ENCODE assay signal across 24 mouse cellular contexts in genomic region chr11:118851391-118851790, GRCm38 (mm10).
A peak's percentile ranks its signal among the peaks of the same experiment; 100 is the strongest.
DNase-seq lines count a peak whose midpoint lies in the region; TF ChIP-seq lines count a peak whose summit lies in the region.
"Had no signal": no experiment of that assay in that cellular context is flagged by ENCODE, and none has a peak within 500 bp of the region (broad histone marks: within the 10 kb centered on the region; RNA-seq: fewer than 3 reads in every experiment).

No protein-coding gene starts in this region.

- WGBS in cerebellum, adult 2 months, result 13% methylated on average over 6 of the region's 6 CpGs

- H3K4me3 ChIP-seq in layer of hippocampus, adult 2 months, result no peak overlapping the region
- no peak overlapping the region for H3K4me3 ChIP-seq in cerebellum, adult 2 months (replicated peaks; ENCODE audit: insufficient read depth, low read depth, low read length)
- no peak overlapping the region for H3K4me3 ChIP-seq in cortical plate, adult 2 months (ENCODE audit: insufficient read depth, low read length)
- H3K4me3 ChIP-seq: embryonic facial prominence, embryonic 12.5 days; heart, embryonic 12.5 days; hindbrain, embryonic 10.5 days; intestine, embryonic 15.5 days; liver, embryonic 13.5 days; midbrain, embryonic 12.5 days had no signal

- no peak for DNase-seq in layer of hippocampus, adult 2 months (ENCODE audit: low spot score in 2 of 2)
- no peak for DNase-seq in layer of hippocampus, adult 9-10 months (ENCODE audit: low spot score)
- peak; percentile 9 for DNase-seq in 3T3-L1 (ENCODE audit: low read depth, low spot score)
- peak; percentile 79 to 91 for DNase-seq in cerebellum, adult 2 months
- DNase-seq in T-cell, adult 2 months (ENCODE audit: low spot score), result no peak
- DNase-seq in frontal cortex, postnatal 10 days (ENCODE audit: low spot score in 2 of 2), result no peak
- DNase-seq: adrenal gland, adult 8-10 months; gastrocnemius, postnatal 10 days; heart, postnatal 10 days; kidney, adult 8-10 months; kidney, postnatal 10 days; liver, embryonic 13.5 days; lung, adult 2 months; lung, postnatal 14 days; retina, postnatal 1 day; right cerebral cortex, postnatal 25 days; spleen, adult 18-20 months; thymus, postnatal 14 days had no signal

- H3K27ac ChIP-seq in layer of hippocampus, adult 2 months, result peak overlapping the region; percentile 68
- peak overlapping the region; percentile 95 for H3K27ac ChIP-seq in cerebellum, adult 2 months (ENCODE audit: insufficient read depth, low read length)
- H3K27ac ChIP-seq in cortical plate, adult 2 months (ENCODE audit: insufficient read depth, low read length), result peak overlapping the region; percentile 36; the same call in 1 of the 2 replicates
- H3K27ac ChIP-seq: embryonic facial prominence, embryonic 12.5 days; hindbrain, embryonic 10.5 days; intestine, embryonic 15.5 days; liver, embryonic 13.5 days; midbrain, embryonic 12.5 days had no signal

- no peak for TF ChIP-seq POLR2A in cerebellum, adult 2 months (IDR thresholded peaks at IDR 0.05; ENCODE audit: borderline replicate concordance, insufficient read depth, low read length)
- TF ChIP-seq POLR2A in cortical plate, adult 2 months (IDR thresholded peaks at IDR 0.05; ENCODE audit: extremely low read depth, insufficient read depth, low read length), result no peak

- H3K4me1 ChIP-seq in cerebellum, adult 2 months (ENCODE audit: control insufficient read depth, insufficient read depth, low read length), result peaks cover 86% of the 10 kb centered on the region
- peaks cover 27% of the 10 kb centered on the region for H3K4me1 ChIP-seq in cortical plate, adult 2 months (ENCODE audit: control insufficient read depth, insufficient read depth, low read length)
- H3K4me1 ChIP-seq: embryonic facial prominence, embryonic 12.5 days; heart, embryonic 12.5 days; intestine, embryonic 15.5 days; liver, embryonic 13.5 days had no signal

- no peak for TF ChIP-seq CTCF in layer of hippocampus, adult 2 months (conservative IDR thresholded peaks at IDR 0.05)
- TF ChIP-seq CTCF in cerebellum, adult 2 months (IDR thresholded peaks at IDR 0.05; ENCODE audit: borderline replicate concordance, insufficient read depth, low read depth, low read length), result no peak
- no peak for TF ChIP-seq CTCF in cortical plate, adult 2 months (IDR thresholded peaks at IDR 0.05; ENCODE audit: extremely low read depth, insufficient read depth, low read length)

- no peaks in the 10 kb centered on the region for H3K27me3 ChIP-seq in cerebellum, adult 2 months (ENCODE audit: control insufficient read depth, insufficient read depth, low read length)
- H3K27me3 ChIP-seq: embryonic facial prominence, embryonic 12.5 days; intestine, embryonic 15.5 days; liver, embryonic 13.5 days; midbrain, embryonic 12.5 days had no signal

Comparison
In these comparisons a context has a peak if more than half of its experiments do, and no peak if none do; other contexts are left out.
1. DNase-seq: peak in 3T3-L1 (single experiment) and cerebellum, adult 2 months (2 of 2); none in layer of hippocampus, adult 2 months (0 of 2), layer of hippocampus, adult 9-10 months (single experiment), T-cell, adult 2 months (single experiment) and frontal cortex, postnatal 10 days (0 of 2).
2. H3K27ac ChIP-seq: peak in every context shown above with its lines; median percentile 95 in cerebellum, adult 2 months; 68 in layer of hippocampus, adult 2 months; 36 in cortical plate, adult 2 months.